Comparison of ENCODE assay signal across 7 mouse cellular contexts in genomic region chr11:30196368-30197070, GRCm38 (mm10).
A peak's percentile ranks its signal among the peaks of the same experiment; 100 is the strongest.
DNase-seq lines count a peak whose midpoint lies in the region; ATAC-seq and TF ChIP-seq lines count a peak whose summit lies in the region.

No protein-coding gene starts in this region.

- no peaks in the 10 kb centered on the region for H3K36me3 ChIP-seq in lung, embryonic 14.5 days (ENCODE audit: insufficient read depth)
- H3K36me3 ChIP-seq in G1E (replicated peaks) = no peaks in the 10 kb centered on the region
- no peaks in the 10 kb centered on the region for H3K36me3 ChIP-seq in embryonic facial prominence, embryonic 14.5 days (ENCODE audit: control insufficient read depth, insufficient read depth, low read length)
- H3K36me3 ChIP-seq in liver, embryonic 14.5 days (replicated peaks; ENCODE audit: control insufficient read depth, insufficient read depth, low read depth) = no peaks in the 10 kb centered on the region

- 43% methylated on average over 4 of the region's 4 CpGs for WGBS in lung, embryonic 14.5 days
- WGBS in embryonic facial prominence, embryonic 14.5 days = 57% methylated on average over 4 of the region's 4 CpGs
- 30% methylated on average over 4 of the region's 4 CpGs for WGBS in liver, embryonic 14.5 days (ENCODE audit: insufficient replicate concordance)

- H3K27me3 ChIP-seq in lung, embryonic 14.5 days (ENCODE audit: insufficient read depth, low read length) = no peaks in the 10 kb centered on the region
- peaks cover 5% of the 10 kb centered on the region; the same call in 1 of the 2 replicates for H3K27me3 ChIP-seq in G1E (ENCODE audit: insufficient read depth, low read length)
- H3K27me3 ChIP-seq in embryonic facial prominence, embryonic 14.5 days (replicated peaks; ENCODE audit: control insufficient read depth, insufficient read depth, low read length) = no peaks in the 10 kb centered on the region
- H3K27me3 ChIP-seq in liver, embryonic 14.5 days (ENCODE audit: control insufficient read depth, insufficient read depth, low read length) = no peaks in the 10 kb centered on the region; the same call in none of the 2 replicates

- peaks cover 5% of the 10 kb centered on the region; the same call in 1 of the 2 replicates for H3K4me1 ChIP-seq in lung, embryonic 14.5 days (ENCODE audit: insufficient read depth)
- peaks cover 44% of the 10 kb centered on the region for H3K4me1 ChIP-seq in G1E (ENCODE audit: insufficient read depth, low read depth, low read length)
- peaks cover 4% of the 10 kb centered on the region; the same call in 1 of the 2 replicates for H3K4me1 ChIP-seq in embryonic facial prominence, embryonic 14.5 days (ENCODE audit: control insufficient read depth, insufficient read depth, low read length)
- peaks cover 0 to 6% of the 10 kb centered on the region in 2 experiments; a peak in 3 of 4 replicates for H3K4me1 ChIP-seq in liver, embryonic 14.5 days (replicated peaks; ENCODE audit: control insufficient read depth in 2 of 2, insufficient read depth in 2 of 2, low read length in 1 of 2)

- no peak for TF ChIP-seq CTCF in lung, embryonic 14.5 days (IDR thresholded peaks at IDR 0.05; ENCODE audit: low read depth)
- no peak for TF ChIP-seq CTCF in G1E (IDR thresholded peaks at IDR 0.05; ENCODE audit: low read depth, low read length)
- no peak for TF ChIP-seq CTCF in liver, embryonic 14.5 days (IDR thresholded peaks at IDR 0.05; ENCODE audit: low read depth)

- TF ChIP-seq EP300 in liver, embryonic 14.5 days (IDR thresholded peaks at IDR 0.05; ENCODE audit: low read depth) = no peak

- H3K27ac ChIP-seq in lung, embryonic 14.5 days (ENCODE audit: low read depth) = 0 out of 2 replicates have a peak overlapping the region, but pooled peaks have one; percentile 92
- 0 out of 2 replicates have a peak overlapping the region, but pooled peaks have one; percentile 78 for H3K27ac ChIP-seq in embryonic facial prominence, embryonic 14.5 days (replicated peaks; ENCODE audit: low read depth, low read length)
- H3K27ac ChIP-seq in liver, embryonic 14.5 days = no peak overlapping the region

- ATAC-seq in lung, embryonic 14.5 days (ENCODE audit: insufficient read depth) = no peak
- no peak for ATAC-seq in G1E (ENCODE audit: extremely low read depth, insufficient number of reproducible peaks, low FRiP score, poor library complexity, severe bottlenecking)
- no peak for ATAC-seq in embryonic facial prominence, embryonic 14.5 days (ENCODE audit: low read depth)
- no peak for ATAC-seq in liver, embryonic 14.5 days (ENCODE audit: insufficient read depth)

- H3K9ac ChIP-seq in lung, embryonic 14.5 days = no peak overlapping the region; the same call in 1 of the 2 replicates
- no peak overlapping the region for H3K9ac ChIP-seq in embryonic facial prominence, embryonic 14.5 days (ENCODE audit: low read depth, low read length)
- H3K9ac ChIP-seq in liver, embryonic 14.5 days (replicated peaks) = no peak overlapping the region

- H3K4me2 ChIP-seq in lung, embryonic 14.5 days = peak overlapping the region; percentile 71
- H3K4me2 ChIP-seq in embryonic facial prominence, embryonic 14.5 days (ENCODE audit: low read depth, low read length) = peak overlapping the region; percentile 59
- H3K4me2 ChIP-seq in liver, embryonic 14.5 days (ENCODE audit: low read depth) = peak overlapping the region; percentile 59

- H3K9me3 ChIP-seq in lung, embryonic 14.5 days (ENCODE audit: low read depth, low read length) = no peaks in the 10 kb centered on the region
- no peaks in the 10 kb centered on the region for H3K9me3 ChIP-seq in G1E (replicated peaks)
- no peaks in the 10 kb centered on the region for H3K9me3 ChIP-seq in embryonic facial prominence, embryonic 14.5 days (ENCODE audit: control insufficient read depth, low read length)
- H3K9me3 ChIP-seq in liver, embryonic 14.5 days (ENCODE audit: control insufficient read depth, low read length) = no peaks in the 10 kb centered on the region

- no peak for DNase-seq in lung, embryonic 14.5 days
- DNase-seq in lung, postnatal 10 days = no peak
- DNase-seq in G1E (ENCODE audit: low spot score) = no peak
- no peak for DNase-seq in embryonic facial prominence, embryonic 14.5 days (ENCODE audit: low spot score)
- DNase-seq in liver, embryonic 14.5 days (ENCODE audit: low read depth in 3 of 3, low spot score in 3 of 3) = no peak
- DNase-seq in cerebellum, adult 9-10 months = no peak
- DNase-seq in spleen, postnatal 10 days (ENCODE audit: low spot score in 2 of 2) = no peak

- peak overlapping the region; percentile 42 for H3K4me3 ChIP-seq in lung, embryonic 14.5 days (ENCODE audit: low read depth, low read length)
- H3K4me3 ChIP-seq in G1E (ENCODE audit: low read depth, low read length) = peak overlapping the region; percentile 80
- peak overlapping the region; percentile 48 for H3K4me3 ChIP-seq in embryonic facial prominence, embryonic 14.5 days (ENCODE audit: low read depth, low read length)
- H3K4me3 ChIP-seq in liver, embryonic 14.5 days (ENCODE audit: insufficient read depth in 1 of 2, low read depth in 2 of 2, low read length in 2 of 2) = peak overlapping the region; percentile 31 to 55; a peak in 3 of 4 replicates
